Mouse (Mus musculus): ENCODE results near the gene Fam184b. TPM values are rescaled to one million over a fixed set of nuclear protein-coding genes. Genes with fewer than 3 reads are reported as not detected.

The Fam184b gene
- total RNA-seq, 2 experiments from 2014 or later, result 5.6 to 5.8 TPM

Other genes starting within 250 kb of the Fam184b start
- gene Qdpr, start 189.4 kb downstream of the Fam184b start, total RNA-seq (2021), result 100 to 1,000 TPM; 201 to 228 TPM
- 1 to 10 TPM in 1 of 2 experiments, under 1 TPM in 1; 0.61 to 1.0 TPM for gene Clrn2, start 185.9 kb downstream of the Fam184b start, total RNA-seq (2021)
- 10 to 100 TPM; 59.5 to 60.1 TPM for gene Lap3, start 146.2 kb downstream of the Fam184b start, total RNA-seq (2021)
- gene Med28, start 119.4 kb downstream of the Fam184b start, total RNA-seq (2021), result 100 to 1,000 TPM; 105 to 120 TPM
- gene Ncapg, start 30.3 kb upstream of the Fam184b start, total RNA-seq (2021), result under 1 TPM; 0.17 to 0.36 TPM
- 10 to 100 TPM; 26.1 to 30.8 TPM for gene Lcorl, start 218.0 kb upstream of the Fam184b start, total RNA-seq (2021)

All from layer of hippocampus, adult 18-20 months (tissue).